Mouse (Mus musculus) limb, embryonic 11.5 days (tissue): ENCODE measurements around the gene Gpr68. TPM values are rescaled to one million over a fixed set of nuclear protein-coding genes. Genes with fewer than 3 reads are reported as not detected.

ENCODE experiments used
- ATAC-seq: fragments of 200-750 bp; cut with Nextera tagmentation; 2 replicates; pipeline ENCODE4 v1.8.0; 2017; ENCODE audit warnings: low read depth; ENCODE audit not compliant: insufficient number of reproducible peaks, low FRiP score, low TSS enrichment
- DNase-seq: peaks from one replicate; pipeline ENCODE4 v3.0.0-alpha.2; 2015; ENCODE audit warnings: low spot score
- H3K27ac ChIP-seq: fragments of 300-500 bp; sonication (generic); replicated peaks from 2 replicates; pipeline ENCODE4 v1.5.1; 2014; ENCODE audit warnings: low read depth, mild to moderate bottlenecking, low read length
- H3K27me3 ChIP-seq: fragments of 300-500 bp; sonication (generic); 2 replicates; pipeline ENCODE4 v1.6.1; 2014; ENCODE audit warnings: mild to moderate bottlenecking, low read length, mixed read lengths; ENCODE audit not compliant: control insufficient read depth, insufficient read depth
- H3K36me3 ChIP-seq: fragments of 300-500 bp; sonication (generic); 2 replicates; pipeline ENCODE4 v1.6.1; 2014; ENCODE audit warnings: mild to moderate bottlenecking, low read length, moderate library complexity, mixed read lengths; ENCODE audit not compliant: control insufficient read depth, insufficient read depth
- H3K4me1 ChIP-seq: fragments of 300-500 bp; sonication (generic); 2 replicates; pipeline ENCODE4 v1.6.1; 2014; ENCODE audit warnings: low read length, mixed read lengths; ENCODE audit not compliant: control insufficient read depth, insufficient read depth
- H3K4me2 ChIP-seq: fragments of 300-500 bp; sonication (generic); 2 replicates; pipeline ENCODE4 v1.6.1; 2014; ENCODE audit warnings: low read depth, mild to moderate bottlenecking, moderate library complexity; ENCODE audit not compliant: severe bottlenecking
- H3K4me3 ChIP-seq: fragments of 300-500 bp; sonication (generic); 2 replicates; pipeline ENCODE4 v1.5.1; 2014; ENCODE audit warnings: low read depth, low read length
- H3K9ac ChIP-seq: fragments of 300-500 bp; sonication (generic); 2 replicates; pipeline ENCODE4 v1.6.1; 2014; ENCODE audit warnings: mild to moderate bottlenecking, low read length
- H3K9me3 ChIP-seq: fragments of 300-500 bp; sonication (generic); 2 replicates; pipeline ENCODE4 v1.6.1; 2016; ENCODE audit warnings: low read length; ENCODE audit not compliant: control insufficient read depth
- WGBS: fragments of 180-500 bp; shearing (Covaris S2); extraction: QIAGEN DNeasy Blood & Tissue Kit; methylation state at CpG from one replicate; pipeline ENCODE4 v1.1.7; 2014; 5-methylcytosine and 5-hydroxymethylcytosine counted together
- polyA plus RNA-seq: library from polyadenylated mRNA; unstranded; fragments of >200 nt; fragmentation: Nextera tagmentation; extraction: Ambion mirVana; gene quantifications from 2 replicates; pipeline ENCODE4 v1.2.1, GENCODE M21; 2014

Gpr68 gene
- polyA plus RNA-seq, 1 experiment from 2014 or later, result 0.11 TPM

DNA sequence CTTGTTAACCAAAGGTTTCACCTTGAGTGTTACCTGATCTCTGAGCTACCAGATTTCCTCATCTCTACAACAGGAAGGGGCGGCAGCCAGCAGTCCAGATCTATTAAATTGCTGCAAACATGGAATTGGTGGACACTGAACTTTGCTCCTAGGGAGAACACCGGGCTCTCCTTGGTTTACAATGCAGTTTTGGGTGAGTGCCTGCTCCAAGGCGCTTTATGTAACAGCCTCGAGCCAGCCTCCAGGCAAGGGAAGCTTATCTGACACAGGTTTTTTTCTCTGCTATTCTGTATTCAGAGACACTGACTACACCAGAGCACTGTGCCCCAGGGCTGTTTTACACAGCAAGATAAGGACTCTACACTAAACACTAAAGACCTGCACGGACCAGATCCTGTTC is 26.8 kb upstream of the Gpr68 start:
- Histone ChIP-seq H3K36me3 (no peaks in the 10 kb centered on the region; the same call in 1 of the 2 replicates), H3K4me1 (no peaks in the 10 kb centered on the region), H3K9me3 (no peaks in the 10 kb centered on the region), H3K27me3 (no peaks in the 10 kb centered on the region), H3K27ac (no peak overlapping the region), H3K4me2 (no peak overlapping the region), H3K4me3 (no peak overlapping the region), H3K9ac (no peak overlapping the region)
- DNase-seq (no peak), ATAC-seq (no peak)
- WGBS, result 86% methylated on average over 5 of the region's 5 CpGs

DNA sequence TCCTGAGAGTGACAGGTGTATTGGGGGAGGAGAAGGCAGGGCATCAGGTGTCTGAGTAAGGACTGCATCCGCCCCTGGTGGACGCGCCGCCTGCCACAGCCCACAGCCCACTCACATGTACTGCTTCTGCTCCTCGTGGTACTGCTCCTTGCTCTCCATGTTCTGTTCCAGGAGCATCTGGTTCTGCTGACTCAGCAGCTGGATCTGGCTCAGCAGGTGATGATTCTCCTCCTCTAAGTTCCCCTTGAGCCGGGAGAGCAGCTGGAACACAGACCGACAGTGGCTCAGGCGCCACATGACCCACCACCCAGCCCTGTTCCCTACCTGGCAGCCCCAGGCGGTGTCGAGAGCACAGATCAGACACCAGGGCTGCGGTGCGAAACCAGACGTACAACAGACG is 23.7 kb upstream of the Gpr68 start:
- H3K4me2 ChIP-seq, result no peak overlapping the region
- no peaks in the 10 kb centered on the region for H3K27me3 ChIP-seq
- no peak for ATAC-seq
- H3K9me3 ChIP-seq, result no peaks in the 10 kb centered on the region
- 92% methylated on average over 14 of the region's 14 CpGs for WGBS
- no peaks in the 10 kb centered on the region for H3K4me1 ChIP-seq
- H3K4me3 ChIP-seq, result no peak overlapping the region
- no peak overlapping the region for H3K9ac ChIP-seq
- no peak overlapping the region for H3K27ac ChIP-seq
- no peak for DNase-seq
- H3K36me3 ChIP-seq, result no peaks in the 10 kb centered on the region; the same call in 1 of the 2 replicates

DNA sequence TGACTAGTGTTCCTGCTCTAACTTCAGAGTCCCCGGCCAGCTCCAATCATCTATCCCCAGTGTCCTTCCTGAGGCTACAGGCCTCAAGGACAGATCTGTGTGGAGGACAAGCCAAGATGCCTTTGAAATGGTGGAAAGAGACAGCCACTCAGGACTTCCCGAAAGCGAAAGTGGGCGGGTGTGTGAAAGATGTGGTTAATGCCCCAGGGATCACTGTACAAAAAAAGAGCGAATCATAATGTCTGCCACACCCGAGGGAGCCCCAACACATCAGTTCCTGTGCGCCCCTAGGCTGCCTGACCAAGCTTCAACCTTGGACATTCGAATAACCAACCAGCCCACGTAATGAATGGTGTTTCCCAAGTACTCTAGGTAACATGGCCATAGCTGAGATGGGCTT is 20.3 kb upstream of the Gpr68 start:
- DNase-seq, result no peak
- Histone ChIP-seq H3K27ac (no peak overlapping the region), H3K36me3 (no peaks in the 10 kb centered on the region; the same call in 1 of the 2 replicates), H3K9ac (no peak overlapping the region), H3K27me3 (no peaks in the 10 kb centered on the region), H3K9me3 (no peaks in the 10 kb centered on the region), H3K4me2 (no peak overlapping the region), H3K4me3 (no peak overlapping the region), H3K4me1 (no peaks in the 10 kb centered on the region)
- 91% methylated on average over 9 of the region's 9 CpGs for WGBS
- ATAC-seq, result no peak

DNA sequence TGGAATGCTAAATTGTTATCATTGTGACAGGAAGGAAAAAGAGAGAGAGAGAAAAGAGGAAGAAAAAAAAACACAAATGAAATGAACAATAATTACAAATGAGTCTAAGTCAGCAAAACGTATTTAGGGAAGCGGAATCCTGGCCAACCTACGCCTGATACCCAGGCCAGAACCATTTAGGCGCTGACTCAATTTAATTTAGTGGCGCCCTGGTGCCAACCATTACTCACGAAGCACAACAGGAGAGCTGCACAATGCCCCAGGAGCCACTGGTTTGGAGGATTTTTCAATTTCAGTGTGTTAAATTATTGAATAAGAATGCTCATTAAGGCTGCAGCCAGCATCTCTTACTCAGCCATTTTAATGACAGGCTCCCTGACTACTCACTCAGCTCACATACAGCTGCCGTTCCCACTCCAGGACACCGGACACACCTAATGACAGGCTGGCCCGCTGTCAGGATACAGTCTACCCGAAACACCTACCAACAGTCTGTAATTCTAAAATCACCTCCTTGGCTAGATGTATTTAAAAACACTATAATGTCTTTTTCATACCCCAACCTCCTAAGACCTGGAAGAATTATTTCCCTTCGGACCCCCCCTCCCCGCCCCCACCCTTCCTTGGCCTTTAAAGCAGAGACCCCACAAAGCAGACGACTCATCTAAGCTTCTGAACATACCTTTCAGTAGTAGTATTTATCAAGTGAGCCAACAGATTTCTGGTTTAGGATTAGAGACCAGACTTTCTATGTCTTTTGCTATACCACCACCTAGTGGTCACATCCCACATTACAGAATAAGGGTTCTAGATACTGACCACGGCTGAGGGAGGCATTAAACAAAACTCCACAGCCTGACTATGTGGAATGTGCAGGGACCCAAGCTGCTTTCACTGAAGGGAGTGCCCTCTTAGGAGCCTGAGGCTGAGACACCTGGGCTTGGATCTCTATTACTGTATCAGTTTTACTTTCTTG is 17.9 kb upstream of the Gpr68 start:
- DNase-seq (peak; percentile 69), ATAC-seq (0 out of 2 replicates have a peak, but pooled peaks have one; percentile 53)
- Histone ChIP-seq H3K9me3 (no peaks in the 10 kb centered on the region), H3K36me3 (no peaks in the 10 kb centered on the region), H3K9ac (no peak overlapping the region), H3K4me1 (no peaks in the 10 kb centered on the region), H3K4me2 (no peak overlapping the region), H3K27ac (no peak overlapping the region), H3K4me3 (no peak overlapping the region), H3K27me3 (no peaks in the 10 kb centered on the region)
- 74% methylated on average over 14 of the region's 14 CpGs for WGBS

DNA sequence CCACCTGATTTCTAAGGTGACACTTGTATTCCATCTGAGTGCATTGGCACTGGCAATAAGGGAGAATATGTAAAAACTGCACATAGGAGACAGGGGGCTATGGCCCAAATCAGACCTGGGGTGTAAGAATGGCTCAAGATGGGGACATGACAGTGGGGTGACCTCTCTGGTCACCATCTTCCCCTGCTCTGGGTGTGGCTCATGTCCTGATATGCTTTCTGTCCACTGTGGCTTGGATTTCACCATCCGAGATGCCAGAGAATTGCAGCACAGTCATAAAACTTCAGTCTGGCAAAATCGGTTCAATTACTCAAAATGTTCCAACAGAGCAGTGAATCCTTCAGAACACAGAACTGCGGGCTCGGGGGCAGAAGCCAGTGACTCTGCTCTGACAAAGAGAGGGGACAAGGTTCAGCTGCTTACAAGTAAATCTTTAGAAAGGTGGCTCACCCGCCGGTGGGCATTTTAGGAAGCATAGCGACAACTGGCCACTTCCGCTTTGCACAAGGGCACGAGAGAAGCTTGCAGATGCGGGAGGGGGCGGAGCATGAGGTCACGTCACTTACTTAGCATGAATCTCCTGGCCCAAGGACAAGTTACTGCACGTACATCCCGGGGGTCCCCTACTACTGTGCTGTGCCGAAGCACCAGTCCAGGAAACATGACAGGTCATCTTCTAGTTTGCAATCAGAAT is 16.8 kb upstream of the Gpr68 start:
- Histone ChIP-seq H3K4me2 (no peak overlapping the region), H3K9me3 (no peaks in the 10 kb centered on the region), H3K9ac (no peak overlapping the region), H3K36me3 (no peaks in the 10 kb centered on the region), H3K4me3 (no peak overlapping the region), H3K4me1 (no peaks in the 10 kb centered on the region), H3K27ac (no peak overlapping the region), H3K27me3 (no peaks in the 10 kb centered on the region)
- no peak for ATAC-seq
- DNase-seq, result no peak
- WGBS, result 81% methylated on average over 15 of the region's 15 CpGs

DNA sequence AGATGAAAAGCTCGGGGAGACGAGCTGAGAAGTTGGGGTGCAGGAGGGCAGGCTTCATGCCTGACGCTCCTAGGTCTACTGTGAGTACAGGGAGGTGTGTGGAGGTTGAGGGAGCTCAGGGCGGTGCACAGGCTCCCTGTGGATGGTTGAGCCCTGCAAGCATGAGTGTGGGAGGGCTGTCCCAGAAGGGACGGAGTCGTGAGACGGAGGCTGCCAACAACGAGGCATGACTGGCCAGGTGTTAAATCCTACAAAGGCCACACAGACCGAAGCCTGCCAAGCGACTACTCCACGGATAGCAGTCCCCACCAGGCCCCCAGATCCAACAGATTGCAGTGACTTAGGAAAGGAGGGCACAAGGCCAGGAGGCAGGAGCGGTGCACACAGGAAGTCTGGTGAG is 2.7 kb upstream of the Gpr68 start:
- DNase-seq (no peak), ATAC-seq (no peak)
- peaks cover 9% of the 10 kb centered on the region; the same call in 1 of the 2 replicates for H3K27me3 ChIP-seq
- WGBS, result 79% methylated on average over 12 of the region's 12 CpGs
- no peak overlapping the region for H3K4me2 ChIP-seq
- H3K9ac ChIP-seq, result no peak overlapping the region
- no peaks in the 10 kb centered on the region for H3K9me3 ChIP-seq
- H3K4me3 ChIP-seq, result no peak overlapping the region
- no peaks in the 10 kb centered on the region for H3K4me1 ChIP-seq
- H3K36me3 ChIP-seq, result no peaks in the 10 kb centered on the region
- H3K27ac ChIP-seq, result no peak overlapping the region

DNA sequence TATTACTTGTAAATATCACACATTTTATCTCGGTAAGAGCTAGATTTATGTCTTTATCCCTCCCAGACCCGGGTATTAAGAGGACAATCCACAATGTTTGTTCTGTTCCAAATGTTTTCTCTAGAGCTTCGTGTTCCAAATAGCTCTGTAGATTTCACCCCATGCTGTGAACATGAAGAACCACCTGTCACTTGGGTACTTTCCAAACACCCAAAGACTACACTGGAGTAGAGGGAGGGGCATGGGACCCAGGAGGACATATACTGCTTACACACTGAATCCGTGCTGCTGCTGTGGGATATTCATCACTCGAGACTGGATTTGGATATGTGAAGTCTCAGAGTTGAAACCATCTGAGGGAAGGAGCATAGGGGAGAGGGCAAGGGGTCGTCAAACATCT is 1.8 kb upstream of the Gpr68 start:
- Histone ChIP-seq H3K4me3 (no peak overlapping the region), H3K36me3 (no peaks in the 10 kb centered on the region), H3K4me1 (no peaks in the 10 kb centered on the region), H3K9me3 (no peaks in the 10 kb centered on the region), H3K9ac (no peak overlapping the region), H3K27me3 (peaks cover 9% of the 10 kb centered on the region; the same call in 1 of the 2 replicates), H3K27ac (no peak overlapping the region), H3K4me2 (no peak overlapping the region)
- ATAC-seq (no peak), DNase-seq (no peak)
- 66% methylated on average over 6 of the region's 6 CpGs for WGBS

DNA sequence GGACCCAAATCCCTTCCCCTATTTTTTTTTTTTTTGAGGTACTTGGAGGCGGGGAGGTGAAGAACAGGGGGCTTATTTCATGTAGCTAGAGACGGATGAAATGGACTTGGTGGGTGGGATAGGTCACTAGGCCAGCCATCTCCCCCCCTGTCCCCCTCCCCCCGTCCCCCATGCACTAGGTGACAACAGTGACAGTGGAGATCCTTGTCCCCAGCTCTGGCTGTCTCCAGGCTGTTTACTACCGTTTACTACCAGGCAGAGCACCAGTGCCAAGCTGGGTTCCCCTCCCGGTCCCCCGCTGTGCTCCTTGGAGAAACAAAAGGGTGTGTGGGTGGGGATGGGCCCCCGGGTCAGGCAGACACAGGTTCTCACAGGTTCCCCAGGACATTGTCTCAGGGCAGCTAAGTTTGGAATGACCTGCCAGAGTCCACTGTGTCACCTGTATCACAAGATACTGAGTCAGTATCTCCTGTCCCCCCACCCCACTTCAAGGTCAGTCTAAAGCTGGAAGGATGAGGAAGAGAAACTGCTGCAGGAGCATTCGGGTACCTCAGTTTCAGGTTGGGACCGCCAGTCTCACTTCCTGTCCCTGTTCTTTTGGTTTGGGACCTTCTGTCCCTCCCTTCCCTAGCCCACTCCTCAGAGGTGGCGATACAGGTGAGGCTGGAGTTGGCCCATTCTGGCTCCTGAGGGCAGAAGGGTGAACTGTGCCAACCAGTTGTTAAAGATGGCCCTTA is 468 bp upstream of the Gpr68 start:
- no peaks in the 10 kb centered on the region for H3K9me3 ChIP-seq
- no peaks in the 10 kb centered on the region for H3K4me1 ChIP-seq
- peak overlapping the region; percentile 47 for H3K9ac ChIP-seq
- peaks cover 9% of the 10 kb centered on the region; the same call in 1 of the 2 replicates for H3K27me3 ChIP-seq
- H3K36me3 ChIP-seq, result no peaks in the 10 kb centered on the region
- H3K4me2 ChIP-seq, result peak overlapping the region; percentile 88
- H3K27ac ChIP-seq, result no peak overlapping the region
- no peak for DNase-seq
- WGBS, result 21% methylated on average over 10 of the region's 10 CpGs
- ATAC-seq, result no peak
- peak overlapping the region; percentile 40 for H3K4me3 ChIP-seq
